Mouse (Mus musculus) spleen, adult 2 months (tissue): Measurements from ENCODE around the gene Gin1.

Experiments used
- CTCF ChIP-seq: fragments of 200-500 bp; IDR thresholded peaks from 2 replicates; pipeline ENCODE4 v1.5.1; 2011; ENCODE audit warnings: mild to moderate bottlenecking, inconsistent platforms; ENCODE audit not compliant: insufficient read depth, insufficient read length, insufficient replicate concordance; ENCODE audit errors: extremely low read depth
- POLR2A ChIP-seq: fragments of 200-500 bp; IDR thresholded peaks from 2 replicates; pipeline ENCODE4 v1.6.1; 2011; ENCODE audit warnings: low read depth, low read length, inconsistent platforms

DNA sequence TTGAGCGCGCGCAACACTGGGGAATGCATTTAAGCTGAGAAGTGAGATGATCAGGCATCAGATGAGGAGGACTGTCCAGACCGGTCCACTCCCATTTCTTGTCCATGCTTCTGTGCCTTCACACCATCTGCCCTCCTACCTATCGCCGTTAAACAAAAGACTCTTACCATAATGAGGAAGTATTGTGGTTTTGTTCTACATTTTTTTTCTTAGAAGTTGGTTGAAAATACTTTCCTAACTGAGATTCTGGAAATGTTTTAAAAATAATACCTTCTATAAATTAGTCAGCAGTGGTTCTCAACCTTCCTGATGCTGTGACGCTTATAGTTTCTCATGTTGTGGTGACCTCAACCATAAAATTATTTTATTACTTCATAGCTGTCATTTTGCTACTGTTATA lies 11.7 kb downstream of the Gin1 start:
- TF ChIP-seq CTCF, result no peak
- TF ChIP-seq POLR2A, result no peak
